Mouse (Mus musculus) lung, postnatal 25 days (tissue): Measurements from ENCODE around the gene Zbtb37.

ENCODE experiments used
- DNase-seq: peaks from one replicate; pipeline ENCODE4 v3.0.0; 2022; ENCODE audit warnings: low spot score

Zbtb37 gene

DNA sequence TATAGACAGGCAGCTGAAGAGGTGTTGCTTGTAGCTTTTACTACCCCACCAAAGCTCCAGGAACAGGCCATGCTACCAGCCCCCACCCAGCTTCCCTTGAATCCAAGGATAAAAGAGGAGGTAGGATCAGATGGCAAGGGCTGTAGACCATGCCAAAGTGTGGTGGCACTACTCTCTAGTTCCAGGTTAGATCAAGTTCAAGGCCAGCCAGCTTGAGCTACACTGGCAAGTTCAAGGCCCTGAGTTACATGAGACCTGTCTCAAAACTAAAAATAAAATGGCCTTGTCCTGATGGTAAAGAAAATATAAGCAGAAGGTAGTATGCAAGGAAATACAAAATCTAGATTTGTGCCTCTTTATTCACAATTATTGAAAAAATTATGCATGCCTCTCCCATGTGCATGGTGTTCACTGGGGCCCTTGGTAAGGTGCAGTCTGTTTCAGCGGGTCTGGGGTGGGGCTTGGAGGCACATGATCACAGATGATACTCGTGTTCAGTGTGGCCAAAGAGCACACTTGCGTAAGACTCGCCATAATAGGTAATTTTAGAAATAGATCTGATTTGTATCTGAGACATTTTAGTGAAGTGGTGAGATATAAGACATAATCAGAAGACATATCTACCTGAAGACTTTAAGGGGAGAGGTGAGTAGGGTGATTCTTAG is 56.4 kb downstream of the Zbtb37 start, which contains the start of gene Serpinc1:
Gene Serpinc1, plus strand, starts transcription at position 515 of the 665 bp plus-strand sequence.
- DNase-seq: no peak

GRCm38 (mm10) chr1:160968643-160969042 is 66.0 kb downstream of the Zbtb37 start:
- no peak for DNase-seq

- no peak for DNase-seq
These were observed 67.4 kb downstream of the Zbtb37 start for GRCm38 (mm10) chr1:160967268-160967667.

DNA sequence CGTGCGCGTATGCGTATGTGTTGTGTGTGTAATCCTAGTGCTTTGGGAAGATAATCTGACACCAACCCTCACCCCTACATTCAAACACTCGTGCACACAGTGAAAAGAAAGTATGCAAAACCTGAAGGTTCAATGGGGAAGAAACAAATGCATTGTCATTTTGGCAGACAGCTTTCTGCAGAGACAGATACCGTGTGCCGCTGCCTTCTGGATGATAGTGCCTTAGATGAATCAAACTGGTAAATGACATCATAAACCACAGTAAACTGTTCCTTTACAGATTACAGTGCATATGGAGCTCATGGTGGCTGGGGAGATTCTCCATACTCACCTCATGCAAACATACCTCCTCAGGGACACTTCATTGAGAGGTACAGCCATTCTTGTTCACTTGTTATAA is 71.5 kb downstream of the Zbtb37 start:
- DNase-seq: no peak
